Mouse (Mus musculus) embryonic facial prominence, embryonic 12.5 days (tissue): ENCODE data around the gene Jag1. TPM values are rescaled to one million over a fixed set of nuclear protein-coding genes. Genes with fewer than 3 reads are reported as not detected.

ENCODE experiments used
- ATAC-seq: fragments of 200-750 bp; cut with Nextera tagmentation; 2 replicates; pipeline ENCODE4 v1.8.0; 2017; ENCODE audit not compliant: insufficient number of reproducible peaks, insufficient read depth, low FRiP score, low TSS enrichment
- H3K27ac ChIP-seq: fragments of 300-500 bp; sonication (generic); 2 replicates; pipeline ENCODE4 v1.5.1; 2016; ENCODE audit warnings: mild to moderate bottlenecking
- H3K27me3 ChIP-seq: fragments of 300-500 bp; sonication (generic); 2 replicates; pipeline ENCODE4 v1.6.1; 2016; ENCODE audit warnings: mild to moderate bottlenecking, moderate library complexity
- H3K36me3 ChIP-seq: fragments of 300-500 bp; sonication (generic); 2 replicates; pipeline ENCODE4 v1.6.1; 2016; ENCODE audit warnings: mild to moderate bottlenecking
- H3K4me1 ChIP-seq: fragments of 300-500 bp; sonication (generic); 2 replicates; pipeline ENCODE4 v1.6.1; 2016
- H3K4me2 ChIP-seq: fragments of 300-500 bp; sonication (generic); replicated peaks from 2 replicates; pipeline ENCODE4 v1.6.1; 2016; ENCODE audit warnings: mild to moderate bottlenecking, moderate library complexity
- H3K4me3 ChIP-seq: fragments of 300-500 bp; sonication (generic); 2 replicates; pipeline ENCODE4 v1.5.1; 2016; ENCODE audit warnings: mild to moderate bottlenecking
- H3K9ac ChIP-seq: fragments of 300-500 bp; sonication (generic); 2 replicates; pipeline ENCODE4 v1.6.1; 2016; ENCODE audit warnings: mild to moderate bottlenecking, moderate library complexity
- H3K9me3 ChIP-seq: fragments of 300-500 bp; sonication (generic); 2 replicates; pipeline ENCODE4 v1.6.1; 2016; ENCODE audit warnings: mild to moderate bottlenecking, moderate library complexity
- WGBS: fragments of 180-500 bp; shearing (Covaris S2); methylation state at CpG from one replicate; pipeline ENCODE4 v1.1.7; 2016; 5-methylcytosine and 5-hydroxymethylcytosine counted together
- polyA plus RNA-seq: library from polyadenylated mRNA; unstranded; fragments of >200 nt; fragmentation: Nextera tagmentation; extraction: Ambion mirVana; gene quantifications from 2 replicates; pipeline ENCODE4 v1.2.1, GENCODE M21; 2016

Gene Jag1
- polyA plus RNA-seq, 1 experiment from 2014 or later = 30.3 TPM

GRCm38 (mm10) chr2:137115241-137116024, 1.0 kb downstream of the Jag1 start:
- Histone ChIP-seq H3K9ac (peak overlapping the region; percentile 81), H3K27me3 (peaks cover 3% of the 10 kb centered on the region; the same call in 1 of the 2 replicates), H3K4me2 (peak overlapping the region; percentile 91), H3K36me3 (no peaks in the 10 kb centered on the region), H3K4me1 (peaks cover 39% of the 10 kb centered on the region), H3K27ac (peak overlapping the region; percentile 98), H3K9me3 (no peaks in the 10 kb centered on the region), H3K4me3 (peak overlapping the region; percentile 69)
- WGBS = under 1% methylated on average over 40 of the region's 40 CpGs
- no peak for ATAC-seq

- H3K9me3 ChIP-seq = no peaks in the 10 kb centered on the region
- H3K4me3 ChIP-seq = peak overlapping the region; percentile 69
- peak overlapping the region; percentile 81 for H3K9ac ChIP-seq
- H3K27me3 ChIP-seq = 0 out of 2 replicates have a peak, but pooled peaks cover 3% of the 10 kb centered on the region
- 1% methylated on average over 51 of the region's 51 CpGs for WGBS
- H3K4me2 ChIP-seq = peak overlapping the region; percentile 91
- no peaks in the 10 kb centered on the region for H3K36me3 ChIP-seq
- peak; percentile 48 for ATAC-seq
- H3K4me1 ChIP-seq = peaks cover 48% of the 10 kb centered on the region
- H3K27ac ChIP-seq = peak overlapping the region; percentile 79
These were observed 2.0 kb downstream of the Jag1 start for GRCm38 (mm10) chr2:137114248-137115096.

DNA sequence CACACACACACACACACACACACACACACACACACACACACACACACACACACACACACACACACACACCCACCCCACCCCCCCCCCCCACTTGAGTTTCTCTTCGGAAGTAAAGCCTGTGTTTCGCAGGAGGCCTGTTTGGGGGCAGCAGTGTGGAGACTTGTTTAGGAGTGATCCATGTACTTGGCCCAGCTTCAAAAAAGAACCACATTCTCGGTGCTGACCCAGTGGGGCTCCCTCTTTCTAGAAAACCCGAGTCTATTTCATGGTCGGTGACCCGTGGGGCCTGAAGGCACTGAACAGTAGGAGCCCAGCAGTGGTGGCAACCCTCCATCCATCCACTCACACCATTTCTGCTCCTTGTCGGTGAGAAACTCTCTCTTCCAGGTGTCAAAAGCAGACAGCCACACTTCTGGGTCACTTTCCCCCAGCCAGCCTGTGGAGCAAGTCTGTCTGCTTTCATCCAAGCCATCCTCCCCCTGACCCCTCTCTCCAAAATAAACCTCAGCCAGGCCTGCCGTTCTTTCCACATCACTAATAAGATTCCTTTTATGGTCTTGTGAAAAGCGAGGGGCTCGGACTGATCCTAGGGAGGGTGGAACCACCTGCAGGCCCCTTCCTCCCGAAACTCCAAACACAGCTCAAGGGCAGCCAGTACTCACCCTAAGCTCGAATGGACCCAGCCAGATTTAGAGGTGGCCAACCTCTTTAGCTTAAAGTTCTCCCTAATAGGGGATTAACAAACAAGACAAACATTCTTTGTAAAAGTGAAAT, 3.0 kb downstream of the Jag1 start:
- Histone ChIP-seq H3K4me3 (peak overlapping the region; percentile 69), H3K36me3 (no peaks in the 10 kb centered on the region), H3K27ac (no peak overlapping the region), H3K9ac (peak overlapping the region; percentile 81; the same call in 1 of the 2 replicates), H3K4me2 (peak overlapping the region; percentile 91), H3K4me1 (peaks cover 54% of the 10 kb centered on the region), H3K27me3 (no peaks in the 10 kb centered on the region), H3K9me3 (no peaks in the 10 kb centered on the region)
- 14% methylated on average over 12 of the region's 12 CpGs for WGBS
- ATAC-seq = no peak

DNA sequence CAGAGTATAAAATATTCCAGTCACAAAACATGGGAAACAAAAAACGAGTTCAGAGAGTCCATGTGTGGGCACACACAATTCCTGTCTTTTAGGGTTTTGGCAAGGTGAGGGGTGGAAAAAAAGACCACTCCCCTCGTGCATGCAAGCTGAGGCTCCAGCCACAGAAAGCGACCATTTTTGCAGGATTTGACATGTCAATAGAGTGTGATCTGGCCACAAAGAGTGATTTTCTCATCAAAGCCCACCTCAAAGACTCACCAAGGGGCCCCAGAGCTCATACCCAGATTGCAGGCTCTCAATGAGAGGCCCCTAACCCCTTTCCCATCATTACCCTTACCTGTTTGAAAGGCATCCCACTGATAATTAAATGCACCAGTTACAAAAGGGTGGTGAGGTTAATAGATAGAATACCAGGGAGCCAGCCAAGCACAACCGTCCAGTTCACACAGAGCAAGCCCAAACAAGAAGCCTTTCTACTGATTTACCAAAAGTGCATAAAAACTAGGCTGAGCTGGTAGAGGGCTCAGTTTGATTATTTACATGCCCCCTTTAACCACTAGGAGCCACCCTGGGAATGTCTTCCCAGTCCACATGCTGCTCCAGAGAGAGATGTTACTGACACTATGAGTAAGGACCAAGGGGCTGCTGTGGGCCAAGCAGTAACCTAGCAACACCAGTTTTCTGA, 6.1 kb downstream of the Jag1 start:
- 0 out of 2 replicates have a peak, but pooled peaks cover 4% of the 10 kb centered on the region for H3K36me3 ChIP-seq
- H3K27ac ChIP-seq = 0 out of 2 replicates have a peak overlapping the region, but pooled peaks have one; percentile 19
- 36% methylated on average over 4 of the region's 4 CpGs for WGBS
- H3K9ac ChIP-seq = no peak overlapping the region
- H3K4me3 ChIP-seq = no peak overlapping the region
- H3K27me3 ChIP-seq = no peaks in the 10 kb centered on the region
- peaks cover 64% of the 10 kb centered on the region for H3K4me1 ChIP-seq
- no peak for ATAC-seq
- H3K9me3 ChIP-seq = no peaks in the 10 kb centered on the region
- peak overlapping the region; percentile 19; the same call in 1 of the 2 replicates for H3K4me2 ChIP-seq

DNA sequence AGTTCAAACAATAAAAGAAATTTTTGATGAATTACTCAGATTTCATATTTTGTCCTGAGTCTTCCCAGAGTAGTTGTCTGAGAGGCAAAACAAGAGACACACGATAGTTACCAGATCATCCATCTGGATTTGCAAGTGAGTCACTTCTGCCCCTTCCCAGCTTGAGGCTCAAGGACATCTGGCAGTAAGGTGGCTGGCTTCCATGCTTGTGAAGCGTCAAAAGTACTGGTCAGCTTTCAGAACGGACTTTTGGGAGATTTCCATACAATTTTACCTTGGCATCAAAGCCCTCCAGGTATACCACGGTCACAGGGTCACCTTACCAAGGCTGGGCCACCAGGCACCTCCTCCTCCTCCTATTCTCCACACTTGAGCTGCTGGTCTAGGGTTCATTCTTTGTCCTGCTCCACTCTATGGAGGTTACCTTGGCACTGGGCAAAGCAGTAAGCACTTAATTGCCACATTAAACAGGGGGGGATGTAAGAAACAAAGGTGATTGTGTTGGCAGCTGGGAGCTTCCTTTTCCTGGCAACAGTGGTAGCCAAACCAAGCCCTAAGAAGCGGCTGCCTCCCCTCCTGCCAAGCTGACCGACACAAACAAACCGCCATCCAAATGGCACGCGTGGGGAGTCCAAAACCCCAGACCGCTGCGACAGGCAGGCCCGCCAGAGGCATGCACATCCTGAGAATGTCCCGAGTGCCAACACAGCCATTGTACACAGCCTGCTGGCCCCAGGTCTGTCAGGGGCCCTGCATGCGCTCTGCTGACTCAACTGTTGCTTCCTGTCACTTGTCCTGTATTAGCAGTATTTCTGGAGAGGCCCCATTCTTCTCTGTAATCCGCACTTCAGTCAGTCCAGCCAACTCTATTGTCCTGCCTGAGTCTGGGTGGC, 6.9 kb downstream of the Jag1 start:
- no peaks in the 10 kb centered on the region for H3K9me3 ChIP-seq
- no peak overlapping the region for H3K9ac ChIP-seq
- peaks cover 64% of the 10 kb centered on the region for H3K4me1 ChIP-seq
- no peak; the same call in 1 of the 2 replicates for ATAC-seq
- H3K4me2 ChIP-seq = peak overlapping the region; percentile 19; the same call in 1 of the 2 replicates
- 0 out of 2 replicates have a peak, but pooled peaks cover 6% of the 10 kb centered on the region for H3K36me3 ChIP-seq
- H3K27me3 ChIP-seq = no peaks in the 10 kb centered on the region
- no peak overlapping the region for H3K4me3 ChIP-seq
- 0 out of 2 replicates have a peak overlapping the region, but pooled peaks have one; percentile 19 for H3K27ac ChIP-seq
- 49% methylated on average over 15 of the region's 15 CpGs for WGBS

GRCm38 (mm10) chr2:137107946-137108345, 8.5 kb downstream of the Jag1 start:
- Histone ChIP-seq H3K4me2 (0 out of 2 replicates have a peak overlapping the region, but pooled peaks have one; percentile 5), H3K4me3 (no peak overlapping the region), H3K27ac (peak overlapping the region; percentile 54; the same call in 1 of the 2 replicates), H3K27me3 (no peaks in the 10 kb centered on the region), H3K9me3 (no peaks in the 10 kb centered on the region), H3K9ac (no peak overlapping the region), H3K36me3 (0 out of 2 replicates have a peak, but pooled peaks cover 6% of the 10 kb centered on the region), H3K4me1 (peaks cover 54% of the 10 kb centered on the region)
- no peak for ATAC-seq
- WGBS = 57% methylated on average over 8 of the region's 8 CpGs

DNA sequence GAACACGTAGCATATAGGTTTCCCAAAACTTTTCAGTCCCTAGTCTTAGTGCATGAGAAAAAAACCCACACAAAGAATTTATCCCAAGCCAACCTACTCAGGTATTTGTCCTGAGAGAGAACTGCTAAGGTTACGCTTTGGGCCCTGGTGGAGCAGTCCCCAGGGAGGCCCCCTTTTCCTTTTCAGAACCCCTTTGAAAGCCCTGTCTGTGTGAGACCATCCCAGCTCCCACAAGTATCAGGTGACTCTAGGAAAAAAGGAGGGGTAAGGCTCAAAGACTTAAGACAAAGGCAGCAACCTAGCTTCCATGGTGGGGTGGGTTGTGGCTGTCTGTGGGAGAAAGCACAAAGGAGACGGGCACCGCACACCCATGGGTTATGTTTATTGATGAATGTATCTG, 9.2 kb downstream of the Jag1 start:
- Histone ChIP-seq H3K9me3 (no peaks in the 10 kb centered on the region), H3K4me1 (peaks cover 47% of the 10 kb centered on the region), H3K4me3 (no peak overlapping the region), H3K27me3 (no peaks in the 10 kb centered on the region), H3K4me2 (no peak overlapping the region), H3K9ac (no peak overlapping the region), H3K36me3 (0 out of 2 replicates have a peak, but pooled peaks cover 6% of the 10 kb centered on the region), H3K27ac (no peak overlapping the region)
- WGBS = 58% methylated on average over 4 of the region's 4 CpGs
- 0 out of 2 replicates have a peak, but pooled peaks have one; percentile 31 for ATAC-seq

- H3K9me3 ChIP-seq = no peaks in the 10 kb centered on the region
- no peak overlapping the region for H3K27ac ChIP-seq
- H3K9ac ChIP-seq = no peak overlapping the region
- no peaks in the 10 kb centered on the region for H3K27me3 ChIP-seq
- H3K4me2 ChIP-seq = no peak overlapping the region
- H3K4me1 ChIP-seq = peaks cover 34% of the 10 kb centered on the region
- no peak overlapping the region for H3K4me3 ChIP-seq
- peaks cover 23% of the 10 kb centered on the region for H3K36me3 ChIP-seq
- WGBS = 31% methylated on average over 5 of the region's 5 CpGs
- 0 out of 2 replicates have a peak, but pooled peaks have one; percentile 55 for ATAC-seq
These were observed 15.4 kb downstream of the Jag1 start for GRCm38 (mm10) chr2:137101074-137101473.

GRCm38 (mm10) chr2:137099211-137099734, 17.2 kb downstream of the Jag1 start:
- H3K27ac ChIP-seq = 0 out of 2 replicates have a peak overlapping the region, but pooled peaks have one; percentile 38
- no peaks in the 10 kb centered on the region for H3K27me3 ChIP-seq
- no peak overlapping the region for H3K4me2 ChIP-seq
- 32% methylated on average over 6 of the region's 6 CpGs for WGBS
- H3K4me1 ChIP-seq = peaks cover 38% of the 10 kb centered on the region
- H3K9me3 ChIP-seq = no peaks in the 10 kb centered on the region
- H3K4me3 ChIP-seq = no peak overlapping the region
- no peak for ATAC-seq
- H3K9ac ChIP-seq = no peak overlapping the region
- H3K36me3 ChIP-seq = peaks cover 30% of the 10 kb centered on the region
